Mouse (Mus musculus) right cerebral cortex, postnatal 4 days (tissue): ENCODE results near the gene Bok.
A peak's percentile ranks its signal among the peaks of the same experiment; 100 is the strongest.

Experiments used
- DNase-seq: peaks from one replicate; pipeline ENCODE4 v3.0.0-alpha.2; 2022

Bok gene

GRCm38 (mm10) chr1:93691786-93692357 lies 6.4 kb downstream of the Bok start:
- DNase-seq = no peak

- no peak for DNase-seq
Measured at GRCm38 (mm10) chr1:93692773-93693172, 7.3 kb downstream of the Bok start.

- DNase-seq = no peak
Measured at GRCm38 (mm10) chr1:93693502-93693901, 8.0 kb downstream of the Bok start.

- DNase-seq = no peak
Measured at GRCm38 (mm10) chr1:93693943-93694342, 8.5 kb downstream of the Bok start.

GRCm38 (mm10) chr1:93694966-93695365 lies 9.5 kb downstream of the Bok start:
- DNase-seq = no peak

- DNase-seq = no peak
Measured at GRCm38 (mm10) chr1:93697317-93697716, 11.9 kb downstream of the Bok start.

GRCm38 (mm10) chr1:93699159-93699558 lies 13.7 kb downstream of the Bok start:
- no peak for DNase-seq

- DNase-seq = no peak
Measured at GRCm38 (mm10) chr1:93702106-93702505, 16.6 kb downstream of the Bok start.

GRCm38 (mm10) chr1:93703472-93704048 lies 18.1 kb downstream of the Bok start:
- no peak for DNase-seq

- DNase-seq = no peak
Measured at GRCm38 (mm10) chr1:93704341-93704740, 18.9 kb downstream of the Bok start.

GRCm38 (mm10) chr1:93705389-93705788 lies 19.9 kb downstream of the Bok start:
- no peak for DNase-seq

- no peak for DNase-seq
Measured at GRCm38 (mm10) chr1:93716166-93716565, 30.7 kb downstream of the Bok start.

GRCm38 (mm10) chr1:93721557-93721956 lies 36.1 kb downstream of the Bok start:
- no peak for DNase-seq

- no peak for DNase-seq
Measured at GRCm38 (mm10) chr1:93724623-93725022, 39.2 kb downstream of the Bok start.

- no peak for DNase-seq
Measured at GRCm38 (mm10) chr1:93725665-93726064, 40.2 kb downstream of the Bok start.

- no peak for DNase-seq
Measured at GRCm38 (mm10) chr1:93726116-93726515, 40.7 kb downstream of the Bok start.

GRCm38 (mm10) chr1:93726974-93727373 lies 41.5 kb downstream of the Bok start:
- peak; percentile 33 for DNase-seq

- no peak for DNase-seq
Measured at GRCm38 (mm10) chr1:93731103-93731502, 45.6 kb downstream of the Bok start.

- DNase-seq = no peak
Measured at GRCm38 (mm10) chr1:93731880-93732281, 46.4 kb downstream of the Bok start.

GRCm38 (mm10) chr1:93735859-93736258 lies 50.4 kb downstream of the Bok start:
- no peak for DNase-seq

GRCm38 (mm10) chr1:93737711-93738110 lies 52.3 kb downstream of the Bok start:
- no peak for DNase-seq

GRCm38 (mm10) chr1:93740671-93741070 lies 55.2 kb downstream of the Bok start:
- no peak for DNase-seq

GRCm38 (mm10) chr1:93741987-93742386 lies 56.5 kb downstream of the Bok start:
- no peak for DNase-seq

- no peak for DNase-seq
Measured at GRCm38 (mm10) chr1:93742910-93743309, 57.5 kb downstream of the Bok start.
